Mouse (Mus musculus) 3134 (cell line): Measurements from ENCODE around the gene Cacna2d2.

ENCODE experiments used
- DNase-seq: peaks from one replicate; pipeline ENCODE4 v3.0.0-alpha.2; 2011; ENCODE audit warnings: low spot score; ENCODE audit not compliant: insufficient read length; ENCODE audit errors: extremely low read depth

The Cacna2d2 gene

DNA sequence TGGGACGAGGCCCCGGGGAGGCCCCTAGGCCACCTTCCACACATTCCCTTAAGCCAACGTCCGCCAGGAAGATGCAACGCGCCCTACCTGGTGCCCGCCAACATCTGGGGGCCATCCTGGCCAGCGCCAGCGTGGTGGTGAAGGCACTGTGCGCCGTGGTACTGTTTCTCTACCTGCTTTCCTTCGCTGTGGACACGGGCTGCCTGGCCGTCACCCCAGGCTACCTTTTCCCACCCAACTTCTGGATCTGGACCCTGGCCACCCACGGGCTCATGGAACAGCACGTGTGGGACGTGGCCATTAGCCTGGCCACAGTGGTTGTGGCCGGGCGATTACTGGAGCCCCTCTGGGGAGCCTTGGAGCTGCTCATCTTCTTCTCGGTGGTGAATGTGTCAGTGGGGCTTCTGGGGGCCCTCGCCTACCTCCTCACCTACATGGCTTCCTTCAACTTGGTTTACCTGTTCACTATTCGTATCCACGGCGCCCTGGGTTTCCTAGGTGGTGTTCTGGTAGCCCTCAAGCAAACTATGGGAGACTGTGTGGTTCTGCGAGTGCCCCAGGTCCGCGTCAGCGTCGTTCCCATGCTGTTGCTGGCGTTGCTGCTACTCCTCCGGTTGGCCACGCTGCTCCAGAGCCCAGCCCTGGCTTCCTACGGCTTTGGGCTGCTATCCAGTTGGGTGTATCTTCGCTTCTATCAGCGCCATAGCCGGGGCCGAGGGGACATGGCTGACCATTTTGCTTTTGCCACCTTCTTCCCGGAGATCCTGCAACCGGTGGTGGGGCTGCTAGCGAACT is 135.2 kb downstream of the Cacna2d2 start:
- peak; percentile 48 for DNase-seq

DNA sequence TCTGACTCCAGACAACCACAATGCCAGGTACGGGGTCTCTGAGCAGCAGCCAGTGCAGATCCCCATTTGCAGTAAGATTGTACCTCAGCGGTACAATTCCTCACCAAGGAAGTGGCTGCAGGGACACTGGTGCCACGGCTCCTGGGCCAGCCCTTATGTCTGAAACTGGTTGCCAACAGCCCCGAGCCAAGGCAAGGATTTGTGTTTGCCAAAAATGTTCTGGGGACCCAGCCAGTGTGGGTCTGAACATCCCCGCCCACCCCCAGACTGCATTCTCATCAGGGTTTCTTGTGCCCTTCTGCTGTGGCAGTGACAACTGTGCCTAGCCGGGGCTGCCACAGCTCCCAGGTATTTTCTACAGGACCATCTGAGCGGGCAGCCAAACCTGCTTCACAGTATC is 138.8 kb downstream of the Cacna2d2 start:
- DNase-seq, result no peak

DNA sequence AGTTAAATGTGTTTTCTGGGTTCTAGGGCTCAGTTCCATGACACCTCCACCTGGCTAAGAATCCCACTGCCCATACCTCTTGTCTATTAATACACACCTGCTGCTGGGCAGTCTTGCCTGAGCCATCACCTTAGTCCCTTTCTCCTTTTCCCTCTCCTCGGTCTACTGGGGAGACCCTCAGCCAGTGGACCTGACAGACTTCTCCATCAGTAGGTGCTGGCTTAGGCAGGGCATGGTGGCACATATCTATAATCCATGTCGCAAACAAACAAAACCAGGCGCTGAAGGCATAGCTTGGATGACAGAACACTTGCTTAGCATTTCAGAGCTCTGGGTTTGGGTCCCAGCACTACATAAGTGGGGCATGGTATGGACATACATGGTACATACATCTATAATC is 139.3 kb downstream of the Cacna2d2 start:
- DNase-seq, result no peak

DNA sequence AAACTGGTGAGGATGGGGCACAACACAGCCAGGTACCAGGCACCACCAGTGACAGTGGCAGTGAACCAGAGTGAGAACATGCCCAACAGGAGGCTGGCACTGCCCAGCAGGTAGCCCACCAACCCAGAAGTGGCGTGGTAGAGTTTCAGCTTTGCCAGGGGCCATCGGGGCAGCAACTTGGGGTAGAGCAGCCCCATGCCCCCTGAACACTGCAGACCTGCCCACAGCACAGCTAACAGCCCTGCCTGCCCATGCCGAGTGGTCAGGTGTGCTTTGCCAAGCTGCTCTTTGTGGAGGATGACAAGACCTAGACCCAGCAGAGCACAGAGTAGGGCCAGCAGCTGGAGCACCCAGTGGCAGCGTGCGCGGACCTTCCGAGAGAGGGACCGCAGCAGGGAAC is 140.5 kb downstream of the Cacna2d2 start:
- DNase-seq, result no peak

DNA sequence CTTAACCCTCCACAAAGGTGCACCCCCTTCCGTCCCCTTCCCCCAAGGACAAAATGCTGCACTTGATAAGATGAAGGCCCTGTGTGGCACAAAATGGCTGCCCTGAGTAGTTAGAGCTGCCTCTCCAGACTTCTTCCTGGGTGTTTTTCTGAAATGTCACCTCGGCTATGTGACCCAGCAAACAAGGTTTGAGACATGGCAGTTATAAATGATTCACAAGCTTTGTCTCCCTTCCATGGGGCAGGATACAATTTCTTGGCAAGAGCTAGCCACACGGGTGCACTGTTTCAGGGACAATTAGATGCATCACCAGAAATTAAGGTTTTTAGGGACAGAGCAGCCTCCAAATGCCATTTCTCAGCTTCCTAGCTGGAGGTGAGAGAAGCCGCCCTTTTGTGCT is 141.0 kb downstream of the Cacna2d2 start:
- no peak for DNase-seq

DNA sequence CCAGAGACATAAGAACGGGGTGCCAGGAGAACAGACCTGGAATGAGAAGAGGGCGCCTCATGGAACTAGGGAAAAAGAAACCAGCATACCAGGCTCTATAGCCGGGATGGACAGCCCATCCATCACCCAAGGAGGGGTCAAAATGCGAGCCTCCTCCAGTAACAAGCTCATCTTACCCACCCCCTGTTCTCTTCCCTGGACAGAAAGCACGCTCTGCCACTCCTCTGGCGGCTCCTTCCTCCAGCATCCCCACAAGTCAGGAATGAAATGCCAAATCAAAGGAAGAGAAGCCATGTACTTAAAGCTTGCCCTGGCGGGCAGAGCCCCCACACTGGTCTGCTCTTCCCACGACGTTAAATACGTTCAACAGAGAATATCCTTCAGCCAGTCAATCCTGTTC is 141.6 kb downstream of the Cacna2d2 start:
- DNase-seq, result no peak

DNA sequence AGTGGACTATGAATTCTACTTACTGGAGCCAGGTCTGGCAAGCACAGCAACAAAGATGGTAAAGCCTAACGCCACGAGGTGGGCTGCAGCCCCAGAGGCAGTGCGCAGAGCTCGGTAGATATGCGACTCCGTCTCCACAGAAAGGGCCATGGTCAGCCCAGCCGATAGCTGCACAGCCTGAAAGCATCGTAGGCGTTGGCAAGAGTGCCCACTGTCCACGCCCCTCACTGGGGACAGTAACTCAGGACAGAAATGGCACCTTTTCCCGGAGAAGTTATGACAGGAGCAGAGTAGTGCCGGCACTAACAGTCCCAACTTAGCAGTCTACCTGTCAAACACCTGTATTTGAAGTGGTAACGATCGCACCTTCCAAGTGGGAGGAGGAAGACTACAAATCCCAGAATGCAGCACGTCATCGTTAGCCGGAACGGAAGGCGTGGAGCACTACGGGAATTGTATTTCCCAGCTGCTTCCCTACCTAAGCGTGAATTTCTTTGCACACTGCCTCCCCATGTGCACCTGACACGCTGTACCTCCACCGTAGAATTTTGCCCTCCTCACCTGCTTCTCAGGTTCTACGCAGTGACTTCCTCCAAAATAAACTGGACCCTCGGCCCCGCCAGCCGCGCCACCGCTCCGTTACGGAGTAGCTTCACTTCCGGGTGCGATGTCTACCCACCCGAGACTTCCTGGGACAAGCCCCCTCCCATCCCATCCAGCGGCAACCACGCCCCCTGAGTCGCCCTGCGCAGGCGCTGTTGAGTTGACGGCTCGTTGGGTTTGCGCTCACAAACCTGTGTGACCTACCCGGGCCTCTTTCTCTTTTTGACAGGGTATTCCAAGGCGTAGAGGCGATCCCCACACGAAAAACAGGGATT is 142.3 kb downstream of the Cacna2d2 start, which contains the start of the genes Cyb561d2 and Nprl2:
Gene Cyb561d2 (minus strand): TSS at position 720 of the 878 bp plus-strand sequence.
Gene Nprl2 (plus strand): TSS at position 753 of the 878 bp plus-strand sequence.
- DNase-seq, result peak; percentile 97

DNA sequence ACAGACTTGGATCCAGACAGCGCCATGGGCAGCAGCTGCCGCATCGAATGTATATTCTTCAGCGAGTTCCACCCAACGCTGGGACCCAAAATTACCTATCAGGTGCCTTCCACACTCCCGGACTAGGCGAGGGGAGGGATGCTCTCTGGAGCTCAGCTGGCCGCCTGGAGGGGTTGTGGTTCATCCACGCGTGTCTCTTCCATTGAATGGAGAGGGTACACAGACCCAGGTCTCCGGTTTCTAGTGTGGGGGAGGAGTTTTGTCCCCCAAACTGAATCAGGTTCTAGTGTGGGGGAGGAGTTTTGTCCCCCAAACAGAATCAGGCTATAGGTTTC is 142.9 kb downstream of the Cacna2d2 start:
- no peak for DNase-seq

DNA sequence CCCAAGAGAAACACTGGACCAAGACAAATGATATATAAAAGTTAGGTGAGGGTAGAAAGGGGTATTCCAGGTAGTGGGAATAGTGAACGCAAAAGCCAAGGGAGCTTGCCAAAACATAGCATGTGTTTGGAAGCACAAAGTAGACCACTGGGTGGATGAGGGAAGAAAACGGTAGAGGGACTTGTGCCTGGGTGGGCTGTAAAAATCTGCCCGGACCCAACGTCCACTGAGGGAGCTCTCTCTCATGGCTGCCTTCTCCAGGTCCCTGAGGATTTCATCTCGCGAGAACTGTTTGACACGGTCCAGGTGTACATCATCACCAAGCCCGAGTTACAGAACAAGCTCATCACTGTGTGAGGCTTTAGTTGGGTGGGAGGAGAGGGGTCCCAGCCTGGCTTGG is 143.3 kb downstream of the Cacna2d2 start:
- no peak for DNase-seq

DNA sequence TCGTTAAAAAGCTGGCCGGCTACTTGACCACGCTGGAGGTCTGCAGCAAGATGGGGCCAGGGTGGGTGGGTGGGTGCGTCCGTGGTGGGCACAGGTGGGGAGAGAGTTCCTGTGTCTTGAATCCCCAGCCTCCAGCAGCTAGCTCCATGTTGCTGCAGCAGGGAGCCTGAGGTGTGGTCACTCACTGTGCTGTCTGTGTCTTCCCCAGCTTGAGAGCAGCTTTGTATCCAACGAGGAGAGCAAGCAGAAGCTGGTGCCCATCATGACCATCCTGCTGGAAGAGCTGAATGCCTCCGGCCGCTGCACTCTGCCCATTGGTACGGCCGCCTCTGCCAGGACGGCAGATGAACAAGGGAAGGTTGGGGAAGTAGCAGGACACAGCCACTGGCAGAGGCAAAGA is 143.9 kb downstream of the Cacna2d2 start:
- no peak for DNase-seq

DNA sequence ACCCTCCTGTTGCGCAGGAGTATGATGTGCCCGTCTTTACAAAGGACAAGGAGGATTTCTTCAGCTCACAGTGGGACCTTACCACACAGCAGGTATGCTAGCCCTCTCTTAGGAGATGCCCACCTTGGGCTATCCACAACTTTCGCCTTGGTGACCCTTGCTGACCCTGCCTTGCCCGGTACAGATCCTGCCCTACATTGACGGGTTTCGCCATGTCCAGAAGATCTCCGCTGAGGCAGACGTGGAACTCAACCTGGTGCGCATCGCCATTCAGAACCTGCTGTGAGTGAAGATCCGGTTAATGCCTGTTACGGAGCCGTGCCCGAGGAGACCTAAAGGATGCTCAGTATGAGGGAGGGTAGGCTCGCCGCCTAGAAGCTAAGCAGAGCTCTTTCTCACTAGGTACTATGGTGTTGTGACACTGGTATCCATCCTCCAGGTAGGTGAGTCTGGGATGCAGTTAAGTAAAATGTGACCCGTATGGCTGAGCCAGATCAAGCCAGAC is 144.8 kb downstream of the Cacna2d2 start:
- DNase-seq, result no peak

DNA sequence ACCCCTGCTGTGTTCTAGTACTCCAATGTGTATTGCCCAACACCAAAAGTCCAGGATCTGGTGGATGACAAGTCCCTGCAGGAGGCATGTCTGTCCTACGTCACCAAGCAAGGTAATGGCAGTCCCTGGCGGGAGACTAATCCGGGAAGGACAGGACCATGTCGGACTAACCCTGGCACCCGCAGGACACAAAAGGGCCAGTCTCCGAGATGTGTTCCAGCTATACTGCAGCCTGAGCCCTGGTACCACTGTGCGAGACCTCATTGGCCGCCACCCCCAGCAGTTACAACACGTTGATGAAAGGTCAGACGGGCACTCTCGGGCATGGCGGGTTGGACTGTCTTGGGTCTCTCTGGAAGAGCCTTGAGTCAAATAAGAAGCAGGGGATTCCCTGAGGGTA is 145.3 kb downstream of the Cacna2d2 start:
- no peak for DNase-seq

DNA sequence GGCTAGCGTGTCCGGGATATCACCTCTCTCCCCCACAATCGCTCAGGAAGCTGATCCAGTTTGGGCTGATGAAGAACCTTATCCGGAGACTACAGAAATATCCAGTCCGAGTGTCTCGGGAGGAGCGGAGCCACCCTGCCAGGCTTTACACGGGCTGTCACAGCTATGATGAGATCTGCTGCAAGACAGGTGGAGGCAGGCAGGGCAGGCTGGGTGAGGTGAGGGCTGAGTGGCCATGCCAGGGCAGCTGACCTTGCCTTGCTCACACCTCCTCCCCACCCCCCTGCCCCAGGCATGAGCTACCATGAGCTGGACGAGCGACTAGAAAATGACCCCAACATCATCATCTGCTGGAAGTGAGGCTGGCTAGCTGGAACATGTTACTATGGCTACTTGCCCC is 145.8 kb downstream of the Cacna2d2 start:
- DNase-seq, result no peak

DNA sequence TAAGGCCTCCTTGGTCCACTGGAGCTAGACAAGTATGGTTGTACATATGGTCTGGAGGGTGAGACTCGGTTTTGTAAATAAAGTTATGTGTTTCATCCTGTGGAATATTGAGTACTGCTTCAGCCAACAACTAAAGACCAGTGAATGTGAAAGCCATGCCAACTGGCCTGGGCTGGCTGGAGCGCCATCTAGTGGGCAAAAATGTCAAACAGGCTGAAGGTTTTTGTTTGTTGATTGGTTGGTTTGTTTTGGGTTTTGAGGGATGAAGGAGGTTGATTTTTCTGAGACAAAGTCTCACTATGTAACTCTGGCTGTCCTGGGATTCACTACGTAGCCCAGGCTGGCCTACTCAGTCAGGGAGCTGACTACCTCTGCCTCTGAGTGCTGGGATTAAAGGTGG is 146.2 kb downstream of the Cacna2d2 start:
- peak; percentile 35 for DNase-seq

DNA sequence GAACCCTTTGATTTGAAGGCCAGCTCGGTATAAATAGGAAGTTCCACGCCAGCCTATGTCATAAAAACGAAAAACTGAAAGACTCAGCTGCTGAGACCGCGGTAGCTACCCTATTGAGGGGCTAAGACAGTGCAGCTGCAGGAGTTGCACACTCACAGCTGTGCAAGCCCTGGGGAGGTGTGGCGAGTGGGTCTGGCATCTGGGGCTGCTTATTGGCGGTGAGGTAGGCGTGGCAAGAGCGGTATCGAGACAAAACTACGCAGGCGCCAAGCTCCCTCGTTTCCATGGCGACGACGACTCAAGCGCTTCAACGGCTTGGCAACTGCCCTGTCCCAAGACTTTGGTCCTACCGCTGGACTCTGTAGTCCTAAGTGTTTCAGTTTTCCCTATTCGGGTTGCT is 147.6 kb downstream of the Cacna2d2 start, which contains the start of gene Zmynd10:
Gene Zmynd10 (plus strand): TSS at position 273 of the 400 bp plus-strand sequence.
- DNase-seq, result no peak

DNA sequence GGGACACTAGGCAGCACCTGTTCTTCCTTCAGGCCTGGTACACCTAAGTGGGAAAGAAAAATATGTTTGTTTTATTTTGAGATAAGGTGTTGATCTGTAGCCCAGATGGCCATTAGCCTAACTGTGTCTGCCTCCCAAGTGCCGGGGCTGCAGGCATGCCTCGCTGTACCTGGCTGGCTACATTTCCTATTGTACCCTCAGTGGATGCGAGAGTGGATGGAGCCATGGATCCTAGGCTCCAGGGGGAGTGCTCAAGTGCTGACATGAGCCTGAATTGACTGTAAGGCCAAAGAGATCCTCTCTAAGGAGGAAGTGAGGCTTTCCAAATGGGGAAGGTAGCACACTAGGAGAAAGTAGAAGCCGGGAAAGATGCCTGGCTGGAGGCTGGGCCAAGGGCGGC is 148.5 kb downstream of the Cacna2d2 start:
- no peak for DNase-seq

DNA sequence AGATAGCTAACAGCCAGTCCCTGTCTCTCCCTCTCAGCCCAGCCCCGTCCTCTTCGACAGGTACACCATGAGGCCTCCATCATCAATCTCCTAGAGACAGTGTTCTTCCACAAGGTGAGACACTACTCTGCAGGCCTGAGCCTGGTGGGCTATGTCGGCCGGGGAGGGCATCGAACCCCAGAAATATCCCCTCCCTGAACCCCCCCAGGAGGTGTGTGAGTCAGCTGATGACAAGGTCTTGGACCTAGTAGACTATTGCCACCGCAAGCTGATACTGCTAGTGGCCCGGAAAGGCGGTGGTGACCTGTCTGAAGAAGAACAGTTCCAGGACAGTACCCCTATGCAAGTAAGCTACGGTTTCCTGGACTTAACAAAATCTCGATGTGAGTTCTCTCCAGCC is 149.4 kb downstream of the Cacna2d2 start:
- no peak for DNase-seq

DNA sequence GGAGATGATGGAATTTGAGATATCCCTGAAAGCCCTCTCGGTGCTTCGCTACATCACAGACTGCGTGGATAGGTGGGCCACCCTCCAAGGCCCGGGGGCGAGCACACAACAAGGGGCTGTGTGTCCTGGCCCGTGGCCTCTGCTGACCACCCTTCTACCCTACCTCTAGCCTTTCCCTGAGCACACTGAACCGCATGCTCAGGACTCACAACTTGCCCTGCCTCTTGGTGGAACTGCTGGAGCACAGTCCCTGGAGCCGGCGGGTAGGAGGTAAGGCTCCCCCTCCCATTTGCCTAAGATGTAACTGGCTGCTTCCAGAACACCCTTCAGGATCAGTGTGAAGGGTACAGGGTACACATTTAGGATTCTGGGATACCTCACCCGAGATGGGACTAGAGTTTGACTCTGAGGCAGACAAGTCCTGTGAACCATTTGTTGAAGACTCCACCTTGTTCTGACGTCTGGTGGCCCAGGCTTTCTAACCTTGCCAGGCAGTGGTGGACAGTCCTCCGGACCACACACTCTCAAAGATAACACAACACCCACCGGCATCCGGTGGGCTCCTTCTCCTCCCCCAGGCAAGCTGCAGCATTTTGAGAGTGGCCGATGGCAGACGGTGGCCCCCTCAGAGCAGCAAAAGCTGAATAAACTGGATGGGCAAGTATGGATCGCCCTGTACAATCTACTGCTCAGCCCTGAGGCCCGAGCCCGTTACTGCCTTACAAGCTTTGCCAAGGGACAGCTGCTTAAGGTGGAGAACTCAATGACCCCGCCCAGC is 150.1 kb downstream of the Cacna2d2 start:
- DNase-seq, result no peak

DNA sequence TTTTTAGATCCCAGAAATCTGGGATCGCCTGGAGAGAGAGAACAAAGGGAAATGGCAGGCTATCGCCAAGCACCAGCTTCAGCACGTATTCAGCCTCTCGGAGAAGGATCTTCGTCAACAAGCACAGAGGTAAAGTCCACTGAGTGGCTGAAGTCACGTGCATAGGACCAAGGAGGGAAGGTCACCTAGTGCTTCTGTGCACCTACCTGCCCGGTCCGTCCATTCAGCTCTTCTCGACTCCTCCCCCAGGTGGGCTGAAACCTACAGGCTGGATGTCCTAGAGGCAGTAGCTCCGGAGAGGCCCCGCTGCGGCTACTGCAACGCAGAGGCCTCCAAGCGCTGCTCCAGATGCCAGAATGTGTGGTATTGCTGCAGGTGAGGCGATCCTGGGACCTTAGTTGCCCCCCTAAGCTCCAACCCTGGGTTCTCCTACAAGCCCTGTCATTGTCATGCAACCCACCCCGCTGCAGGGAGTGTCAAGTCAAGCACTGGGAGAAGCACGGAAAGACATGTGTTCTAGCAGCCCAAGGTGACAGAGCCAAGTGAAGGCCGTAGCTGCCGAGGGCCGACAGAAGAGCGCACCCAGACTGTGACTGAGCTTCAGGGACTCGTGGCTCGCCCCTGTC is 151.2 kb downstream of the Cacna2d2 start:
- DNase-seq, result no peak

DNA sequence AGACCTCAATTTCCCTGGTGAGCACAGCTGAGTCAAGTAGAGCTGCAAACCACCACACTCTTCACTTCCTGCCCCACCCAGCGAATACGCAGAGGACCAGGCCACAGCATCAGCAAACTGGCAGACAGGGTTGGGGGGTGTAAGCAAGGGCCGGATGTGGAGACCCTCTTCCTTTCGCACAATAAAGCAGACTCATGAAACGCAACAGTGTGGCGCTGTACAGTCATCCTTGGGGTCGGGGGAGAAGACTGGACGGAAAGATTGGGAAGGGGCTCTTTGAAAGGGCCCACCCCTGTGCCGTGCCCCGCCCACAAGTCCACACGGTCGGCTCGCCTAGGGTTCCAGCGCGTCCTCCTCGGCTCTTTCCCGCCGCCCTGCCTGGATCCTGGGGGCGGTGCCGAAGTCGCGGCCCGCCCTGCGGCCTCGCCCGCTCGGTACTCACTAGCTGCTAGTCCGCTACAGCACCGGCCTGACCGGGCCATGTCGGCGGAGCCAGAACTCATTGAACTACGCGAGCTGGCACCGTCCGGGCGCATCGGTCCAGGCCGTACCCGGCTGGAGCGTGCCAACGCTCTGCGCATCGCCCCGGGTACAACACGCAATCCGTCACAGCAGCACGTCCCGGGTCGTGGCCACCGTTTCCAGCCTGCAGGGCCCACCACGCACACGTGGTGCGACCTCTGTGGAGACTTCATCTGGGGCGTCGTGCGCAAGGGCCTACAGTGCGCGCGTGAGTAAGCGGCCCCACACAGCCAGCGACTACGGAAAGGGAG is 151.9 kb downstream of the Cacna2d2 start, which contains the start of gene Rassf1:
Gene Rassf1 (plus strand): TSS at position 439 of the 773 bp plus-strand sequence.
- DNase-seq, result peak; percentile 93
